Mouse (Mus musculus) thymus, postnatal 25 days (tissue): ENCODE measurements at regions not wholly inside any gene's neighbourhood (a gene's known extent, or its start where the extent isn't known, plus 50 kb on each side); places are given as distances from the start of the nearest gene placed in this dataset.

Experiments used
- DNase-seq: peaks from one replicate; pipeline ENCODE4 v3.0.0; 2022

- DNase-seq: no peak
Measured at GRCm38 (mm10) chr17:88116321-88116720, 51.2 kb upstream of the Fbxo11 start.

GRCm38 (mm10) chr17:88118714-88119113 lies 53.6 kb upstream of the Fbxo11 start:
- no peak for DNase-seq

GRCm38 (mm10) chr17:88123711-88124110 lies 58.6 kb upstream of the Fbxo11 start:
- no peak for DNase-seq

- DNase-seq: no peak
Measured at GRCm38 (mm10) chr17:88127126-88127525, 62.0 kb upstream of the Fbxo11 start.

GRCm38 (mm10) chr17:88131297-88131696 lies 66.2 kb upstream of the Fbxo11 start:
- DNase-seq: no peak

- DNase-seq: no peak
Measured at GRCm38 (mm10) chr17:88131980-88132379, 66.9 kb upstream of the Fbxo11 start.

- peak; percentile 21 for DNase-seq
Measured at GRCm38 (mm10) chr17:88132601-88133346, 67.7 kb upstream of the Fbxo11 start.

GRCm38 (mm10) chr17:88134546-88134945 lies 69.5 kb upstream of the Fbxo11 start:
- DNase-seq: no peak

- DNase-seq: no peak
Measured at GRCm38 (mm10) chr17:88141538-88141937, 76.4 kb upstream of the Fbxo11 start.

- DNase-seq: no peak
Measured at GRCm38 (mm10) chr17:88142003-88142402, 76.9 kb upstream of the Fbxo11 start.

GRCm38 (mm10) chr17:88142809-88143208 lies 77.7 kb upstream of the Fbxo11 start:
- no peak for DNase-seq

GRCm38 (mm10) chr17:88143378-88143943 lies 78.4 kb upstream of the Fbxo11 start:
- DNase-seq: no peak

GRCm38 (mm10) chr17:88158550-88158949 lies 93.5 kb upstream of the Fbxo11 start:
- no peak for DNase-seq

- no peak for DNase-seq
Measured at GRCm38 (mm10) chr17:88159212-88159668, 94.1 kb upstream of the Fbxo11 start.

- no peak for DNase-seq
Measured at GRCm38 (mm10) chr17:88159851-88160676, 95.0 kb upstream of the Fbxo11 start.

- no peak for DNase-seq
Measured at GRCm38 (mm10) chr17:88160677-88161001, 95.5 kb upstream of the Fbxo11 start.

- DNase-seq: no peak
Measured at GRCm38 (mm10) chr17:88161766-88162165, 96.7 kb upstream of the Fbxo11 start.

- no peak for DNase-seq
Measured at GRCm38 (mm10) chr17:88164805-88165204, 99.7 kb upstream of the Fbxo11 start.

- DNase-seq: no peak
Measured at GRCm38 (mm10) chr17:88165811-88166210, 100.7 kb upstream of the Fbxo11 start.

- DNase-seq: no peak
Measured at GRCm38 (mm10) chr17:88168262-88169096, 103.4 kb upstream of the Fbxo11 start.

- DNase-seq: no peak
Measured at GRCm38 (mm10) chr17:88171606-88172005, 106.5 kb upstream of the Fbxo11 start.

GRCm38 (mm10) chr17:88173354-88174032 lies 108.4 kb upstream of the Fbxo11 start:
- DNase-seq: no peak
